Mouse (Mus musculus) regulatory T cell (primary cell): ENCODE measurements around the gene Lrrk2.

Source experiments
- in situ Hi-C: fragments of 300-600 bp; cut with MboI, MseI; formaldehyde crosslinking; loops from one replicate; pipeline ENCODE4 v1.15.1; 2025; ENCODE audit warnings: high pct_unique_total_duplicates

The Lrrk2 gene

GRCm38 (mm10) chr15:91685880-91686563, 13.0 kb downstream of the Lrrk2 start:
- in situ Hi-C loops: no loop called here

- in situ Hi-C loops: no loop called here
Observed at GRCm38 (mm10) chr15:91690648-91691047, 17.7 kb downstream of the Lrrk2 start.

GRCm38 (mm10) chr15:91693051-91693450, 20.1 kb downstream of the Lrrk2 start:
- in situ Hi-C loops: no loop called here

- in situ Hi-C loops: no loop called here
Observed at GRCm38 (mm10) chr15:91693856-91694255, 20.9 kb downstream of the Lrrk2 start.

- in situ Hi-C loops: no loop called here
Observed at GRCm38 (mm10) chr15:91700841-91701240, 27.9 kb downstream of the Lrrk2 start.

- in situ Hi-C loops: no loop called here
Observed at GRCm38 (mm10) chr15:91702991-91703715, 30.2 kb downstream of the Lrrk2 start.

GRCm38 (mm10) chr15:91704091-91704490, 31.1 kb downstream of the Lrrk2 start:
- in situ Hi-C loops: no loop called here

- in situ Hi-C loops: no loop called here
Observed at GRCm38 (mm10) chr15:91709207-91710130, 36.5 kb downstream of the Lrrk2 start.

GRCm38 (mm10) chr15:91735216-91735922, 62.4 kb downstream of the Lrrk2 start:
- in situ Hi-C loops: no loop called here

- in situ Hi-C loops: no loop called here
Observed at GRCm38 (mm10) chr15:91736791-91737533, 64.0 kb downstream of the Lrrk2 start.

GRCm38 (mm10) chr15:91738808-91739207, 65.8 kb downstream of the Lrrk2 start:
- in situ Hi-C loops: no loop called here

GRCm38 (mm10) chr15:91745501-91745900, 72.5 kb downstream of the Lrrk2 start:
- in situ Hi-C loops: no loop called here

GRCm38 (mm10) chr15:91752111-91752510, 79.1 kb downstream of the Lrrk2 start:
- in situ Hi-C loops: loop anchor here (10.0 kb wide), 1 partner anchor 1827 kb away; no protein-coding TSS in a partner anchor

GRCm38 (mm10) chr15:91753378-91754080, 80.6 kb downstream of the Lrrk2 start:
- in situ Hi-C loops: loop anchor here (10.0 kb wide), 1 partner anchor 1829 kb away; no protein-coding TSS in a partner anchor

- in situ Hi-C loops: loop anchor here (10.0 kb wide), 1 partner anchor 1830 kb away; no protein-coding TSS in a partner anchor
Observed at GRCm38 (mm10) chr15:91754546-91754945, 81.6 kb downstream of the Lrrk2 start.

- in situ Hi-C loops: loop anchor here (5.0 to 10.0 kb wide), 3 partner anchors 148 to 1831 kb away; no protein-coding TSS in a partner anchor
Observed at GRCm38 (mm10) chr15:91755756-91756155, 82.8 kb downstream of the Lrrk2 start.

- in situ Hi-C loops: no loop called here
Observed at GRCm38 (mm10) chr15:91772041-91772440, 99.1 kb downstream of the Lrrk2 start.

- in situ Hi-C loops: no loop called here
Observed at GRCm38 (mm10) chr15:91779166-91779565, 106.2 kb downstream of the Lrrk2 start.

GRCm38 (mm10) chr15:91781172-91781571, 108.2 kb downstream of the Lrrk2 start:
- in situ Hi-C loops: no loop called here

GRCm38 (mm10) chr15:91788338-91788737, 115.4 kb downstream of the Lrrk2 start:
- in situ Hi-C loops: no loop called here
